Mouse (Mus musculus) gastrocnemius, postnatal 36 days (tissue): ENCODE measurements around the gene Larp1. TPM values are rescaled to one million over a fixed set of nuclear protein-coding genes. Genes with fewer than 3 reads are reported as not detected.
A peak's percentile ranks its signal among the peaks of the same experiment; 100 is the strongest.

Source experiments
- DNase-seq, 2 experiments: peaks; one replicate each; pipeline ENCODE4 v3.0.0; 2022
- intact Hi-C: fragments of 180-260 bp; cut with DNase I; formaldehyde crosslinking; loops from one replicate; pipeline ENCODE4 v1.15.1; 2025
- long read RNA-seq, 2 experiments: library from polyadenylated mRNA; stranded (forward); transcript quantifications; one replicate each; pipeline ENCODE4 v2.0.0; 2021
- total RNA-seq, 2 experiments: library from RNA; stranded (reverse); gene quantifications; 2 replicates each; pipeline ENCODE4 v1.2.3; 2021

Larp1 gene
- total RNA-seq, result 10 to 100 TPM; 81.7 to 82.8 TPM
- long read RNA-seq, experiment 1, full-length matches to known transcripts, result 3 of 32 reads
- long read RNA-seq, experiment 1, partial matches to known transcripts, result 27 of 32 reads
- long read RNA-seq, experiment 1, other reads (novel, unspliced or antisense), result 2 of 32 reads
- long read RNA-seq, experiment 2, full-length matches to known transcripts, result 7 of 45 reads
- long read RNA-seq, experiment 2, partial matches to known transcripts, result 19 of 45 reads
- long read RNA-seq, experiment 2, other reads (novel, unspliced or antisense), result 19 of 45 reads

DNA sequence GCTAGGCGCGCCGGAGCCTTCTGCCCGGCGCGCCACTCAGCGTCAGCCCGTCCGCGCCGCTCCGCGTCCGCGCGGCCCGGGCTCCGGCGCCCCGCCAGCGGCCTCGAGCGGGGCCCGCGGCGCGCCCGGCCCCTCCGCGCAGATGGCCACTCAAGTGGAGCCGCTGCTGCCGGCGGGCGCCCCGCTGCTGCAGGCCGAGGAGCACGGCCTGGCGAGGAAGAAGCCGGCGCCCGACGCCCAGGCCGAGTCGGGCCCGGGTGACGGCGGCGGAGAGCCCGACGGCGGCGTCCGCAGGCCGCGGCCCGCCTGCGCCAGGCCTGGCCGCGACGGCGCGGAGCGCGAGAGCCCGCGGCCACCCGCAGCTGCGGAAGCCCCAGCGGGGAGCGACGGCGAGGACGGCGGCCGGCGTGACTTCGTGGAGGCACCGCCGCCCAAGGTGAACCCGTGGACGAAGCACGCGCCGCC lies at the start of gene Larp1:
Gene Larp1, plus strand, starts transcription at position 14 of the 465 bp plus-strand sequence.
- peak in 1 of 2 experiments; percentile 33 for DNase-seq
- intact Hi-C loops, result loop anchor here (5.0 kb wide), 1 partner anchor 93 kb away; the partner anchor contains the start of gene Cnot8

DNA sequence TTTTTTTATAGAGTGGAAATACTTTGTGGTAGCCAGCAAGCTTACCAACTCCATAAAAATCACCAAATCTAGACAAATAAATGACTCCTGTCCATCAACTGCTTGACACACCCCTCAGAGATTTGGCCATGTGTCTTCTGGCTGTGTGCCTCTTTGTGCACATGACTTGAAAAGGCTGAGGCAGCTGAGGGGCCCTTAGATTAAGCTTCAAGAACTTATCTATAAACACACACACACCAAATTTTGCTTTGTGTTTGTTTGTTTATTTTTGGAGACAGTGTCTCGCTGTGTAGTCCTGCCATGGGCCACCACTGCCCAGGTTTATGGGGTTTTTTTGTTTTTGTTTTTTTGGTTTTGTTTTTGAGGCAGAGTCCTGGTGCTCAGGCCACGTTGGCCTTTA lies 48.9 kb upstream of the Larp1 start:
- intact Hi-C loops, result loop anchor here (5.0 kb wide), 1 partner anchor 52 kb away; no protein-coding TSS in a partner anchor
- no peak for DNase-seq

GRCm38 (mm10) chr11:57962382-57963285 lies 46.2 kb upstream of the Larp1 start:
- intact Hi-C loops, result loop anchor here (5.0 kb wide), 1 partner anchor 50 kb away; no protein-coding TSS in a partner anchor
- peak; percentile 74 to 75 for DNase-seq

DNA sequence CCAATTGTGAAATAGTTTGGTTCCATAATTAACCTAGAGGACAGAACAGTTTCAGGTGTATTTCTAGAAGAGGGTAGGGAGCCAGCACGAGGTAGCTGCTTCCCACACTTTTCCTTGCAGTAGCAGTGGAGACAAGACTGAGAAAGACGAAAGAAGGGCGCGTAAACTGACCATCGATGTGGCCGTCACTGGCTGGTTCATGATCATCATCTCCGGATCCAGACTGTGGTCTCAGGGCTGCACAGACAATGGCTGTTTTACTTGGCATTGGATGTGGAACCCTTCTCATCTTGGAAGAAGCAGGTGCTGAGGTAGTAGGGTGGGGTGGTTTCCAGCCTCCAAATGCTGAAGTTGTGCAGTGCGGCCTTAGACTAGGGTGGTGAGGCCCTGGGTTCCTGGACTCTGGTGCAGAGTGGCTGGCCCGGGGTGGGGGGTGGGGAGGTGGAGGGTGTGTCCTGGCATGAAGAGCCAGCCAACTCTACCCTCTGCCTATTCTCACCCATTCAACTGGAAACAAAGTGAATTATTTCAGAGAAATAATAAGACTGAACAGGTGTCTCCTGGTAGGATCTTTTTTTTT lies 45.5 kb upstream of the Larp1 start:
- DNase-seq, result no peak
- intact Hi-C loops, result loop anchor here (5.0 kb wide), 1 partner anchor 49 kb away; no protein-coding TSS in a partner anchor

DNA sequence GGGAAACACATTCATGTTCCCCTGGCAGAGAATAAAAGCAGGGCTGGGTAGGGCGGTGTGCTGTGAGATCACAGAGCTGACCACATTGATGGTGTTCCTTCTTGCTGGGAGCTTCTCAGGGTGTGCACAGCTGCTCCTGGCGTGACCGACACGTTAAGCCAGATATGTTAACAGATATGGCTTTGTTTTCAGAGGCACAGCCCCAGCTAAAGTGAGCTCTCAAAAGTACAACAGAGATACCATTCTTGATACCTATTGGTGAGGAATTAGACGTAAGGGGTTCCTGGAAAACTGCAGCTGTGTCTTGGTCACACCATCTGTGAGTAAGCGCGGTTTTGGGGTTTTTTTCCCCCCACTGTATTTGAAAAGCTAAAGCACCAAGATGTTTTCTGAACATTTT lies 42.2 kb upstream of the Larp1 start:
- intact Hi-C loops, result no loop called here

DNA sequence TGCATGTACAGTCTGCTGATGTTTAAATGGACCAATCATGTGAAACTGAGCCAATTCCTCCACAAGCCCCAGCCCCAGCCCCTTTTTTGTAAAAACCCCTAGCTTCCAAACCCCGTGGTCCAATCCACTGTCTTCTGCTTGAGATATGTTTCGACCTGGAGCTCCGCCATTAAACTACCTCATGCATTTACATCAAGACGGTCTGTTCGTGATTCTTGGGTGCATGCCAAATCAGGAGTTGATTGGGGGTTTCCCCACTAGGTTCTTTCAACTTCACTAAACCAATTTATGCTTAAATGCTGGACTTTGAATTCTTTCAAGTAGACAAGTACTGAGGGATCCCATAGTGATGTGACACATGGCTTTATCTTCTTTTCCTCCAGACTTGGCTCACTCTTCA lies 40.6 kb upstream of the Larp1 start:
- intact Hi-C loops, result no loop called here
- no peak for DNase-seq

More for the DNA sequence above, 42.2 kb upstream of the Larp1 start:
- no peak for DNase-seq

GRCm38 (mm10) chr11:57970541-57970940 lies 38.3 kb upstream of the Larp1 start:
- no peak for DNase-seq
- intact Hi-C loops, result no loop called here

GRCm38 (mm10) chr11:57973001-57973912 lies 35.6 kb upstream of the Larp1 start:
- intact Hi-C loops, result no loop called here
- DNase-seq, result peak in 1 of 2 experiments; percentile 9

DNA sequence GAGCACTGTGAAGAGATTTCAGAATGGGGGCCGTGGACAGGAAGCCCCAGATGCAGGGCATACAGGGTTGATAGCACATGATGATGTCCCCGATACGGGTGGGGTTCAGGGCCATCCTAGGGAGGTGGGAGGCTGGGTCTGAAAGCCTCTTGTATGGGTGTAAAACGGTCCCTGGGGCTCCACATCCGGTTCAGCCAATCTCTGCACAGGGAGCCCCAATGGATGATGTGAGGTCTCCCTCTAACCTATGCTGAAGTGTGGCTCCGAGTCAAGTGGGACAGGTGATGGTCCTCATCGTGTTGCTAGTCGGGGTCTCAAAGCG lies 35.0 kb upstream of the Larp1 start:
- intact Hi-C loops, result no loop called here

DNA sequence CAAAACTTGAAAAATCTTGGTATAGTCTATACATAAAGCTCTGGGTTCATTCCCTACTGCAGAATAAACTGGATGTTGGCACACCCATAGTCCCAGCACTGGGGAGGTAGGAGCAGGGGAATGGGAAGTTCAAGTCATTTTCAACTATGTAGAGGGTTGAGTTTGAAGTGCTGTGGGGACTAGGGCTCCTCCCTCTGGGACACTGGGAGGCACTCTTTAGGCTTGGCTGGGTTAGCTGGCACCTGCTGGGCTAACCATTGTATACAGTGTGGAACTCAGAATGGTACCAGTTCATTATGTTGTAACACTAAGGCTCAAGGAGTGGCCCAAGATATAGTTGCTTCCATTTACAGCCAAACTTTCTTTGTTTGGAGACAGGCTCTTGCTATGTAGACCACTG lies 33.0 kb upstream of the Larp1 start:
- DNase-seq, result no peak
- intact Hi-C loops, result no loop called here

More for the DNA sequence above, 35.0 kb upstream of the Larp1 start:
- no peak for DNase-seq

DNA sequence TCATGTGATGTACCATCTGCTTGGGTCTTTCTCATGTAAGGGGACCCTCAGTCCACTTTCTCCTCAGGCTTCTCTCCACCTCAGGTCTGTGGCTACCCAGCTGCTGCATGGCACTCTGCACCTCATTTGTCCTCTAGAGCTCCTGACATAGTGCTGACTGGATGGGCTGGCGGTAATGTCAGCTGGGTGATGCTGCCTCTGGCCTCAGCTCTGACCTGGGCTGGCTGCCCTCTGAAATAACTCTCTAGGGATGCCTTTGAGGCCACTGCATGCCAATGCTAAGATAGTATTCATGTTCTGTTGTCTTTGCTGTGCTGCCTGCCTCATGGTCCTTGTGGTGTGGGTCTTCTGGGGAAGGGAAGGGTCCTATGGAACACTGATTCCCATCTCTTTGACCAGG lies 31.2 kb upstream of the Larp1 start:
- intact Hi-C loops, result no loop called here
- peak in 1 of 2 experiments; percentile 44 for DNase-seq

GRCm38 (mm10) chr11:57979621-57980020 lies 29.2 kb upstream of the Larp1 start:
- intact Hi-C loops, result no loop called here
- DNase-seq, result no peak

DNA sequence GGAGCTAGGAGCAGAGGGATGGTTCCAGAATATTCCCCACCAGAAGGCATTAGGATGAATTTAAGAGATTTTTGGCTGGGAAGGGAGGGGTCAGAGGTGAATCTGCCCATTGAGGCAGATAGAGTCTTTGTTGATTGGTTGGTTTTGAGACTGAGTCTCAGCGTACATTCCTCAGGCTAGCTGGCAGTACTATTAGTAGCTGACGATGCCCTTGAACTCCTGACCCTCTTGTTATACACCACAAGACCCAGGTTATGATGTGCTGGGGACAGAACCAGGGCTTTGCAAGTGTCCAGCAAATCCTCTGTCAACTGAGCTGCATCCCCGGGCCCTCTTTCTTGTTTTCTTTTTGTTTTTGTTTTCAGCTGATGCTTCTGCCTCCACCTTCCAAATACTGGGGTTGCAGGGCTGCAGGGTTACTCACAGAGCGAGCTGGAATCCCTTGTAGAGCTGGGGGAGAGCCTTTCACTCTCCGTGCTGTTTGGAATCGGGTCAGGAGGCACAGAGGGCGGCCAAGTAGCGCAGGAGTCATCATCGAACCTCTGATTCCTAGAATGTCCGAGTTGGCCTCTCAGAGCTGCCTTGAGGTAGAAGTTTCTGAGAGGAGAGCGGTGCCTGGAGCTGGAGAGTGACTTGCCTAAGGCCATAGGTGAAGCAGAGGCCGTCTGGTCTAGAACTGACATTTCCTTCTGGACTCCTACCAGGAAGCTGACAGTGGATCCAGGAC lies 27.6 kb upstream of the Larp1 start:
- intact Hi-C loops, result no loop called here

DNA sequence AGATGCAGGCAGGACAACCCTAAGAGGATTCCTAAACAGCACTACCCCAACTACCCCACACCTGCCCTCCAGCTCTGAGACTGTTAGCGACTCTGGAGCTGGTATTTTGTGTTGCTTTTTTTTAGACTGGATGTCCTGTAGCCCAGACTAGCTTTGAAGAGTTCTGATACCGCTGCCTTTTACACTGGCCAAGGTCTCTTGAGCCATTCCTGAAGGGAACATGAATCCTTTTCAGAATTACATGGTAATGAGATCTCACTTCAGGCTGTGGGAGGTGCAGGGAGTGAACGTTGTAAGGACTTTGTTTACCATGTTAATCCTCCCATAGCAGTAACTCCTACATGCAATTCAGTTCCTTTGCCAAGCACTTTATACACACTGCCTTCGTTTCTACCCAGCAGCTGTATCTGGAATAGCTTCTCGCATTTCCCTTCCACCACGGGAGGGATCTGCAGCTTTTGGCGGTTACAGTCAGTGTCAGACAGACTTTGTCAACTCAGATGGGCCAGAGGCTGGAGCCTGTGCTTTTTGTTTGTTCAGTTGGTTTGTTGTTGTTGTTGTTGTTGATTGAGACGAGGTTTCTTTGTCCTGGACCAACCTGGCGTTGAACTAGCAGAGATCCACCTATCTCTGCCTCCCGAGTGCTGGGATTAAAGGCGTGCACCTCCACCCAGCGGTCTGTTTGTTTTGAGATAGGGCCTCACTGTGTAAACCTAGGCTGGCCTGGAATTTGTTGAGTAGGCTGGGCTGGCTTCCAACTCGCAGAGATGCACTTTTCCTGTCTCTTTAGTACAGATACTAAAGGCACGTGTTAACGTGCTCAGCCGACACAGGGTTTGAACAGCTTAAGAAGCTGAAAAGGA lies 25.2 kb upstream of the Larp1 start:
- intact Hi-C loops, result no loop called here
- DNase-seq, result no peak

More for the DNA sequence above, 27.6 kb upstream of the Larp1 start:
- no peak for DNase-seq

DNA sequence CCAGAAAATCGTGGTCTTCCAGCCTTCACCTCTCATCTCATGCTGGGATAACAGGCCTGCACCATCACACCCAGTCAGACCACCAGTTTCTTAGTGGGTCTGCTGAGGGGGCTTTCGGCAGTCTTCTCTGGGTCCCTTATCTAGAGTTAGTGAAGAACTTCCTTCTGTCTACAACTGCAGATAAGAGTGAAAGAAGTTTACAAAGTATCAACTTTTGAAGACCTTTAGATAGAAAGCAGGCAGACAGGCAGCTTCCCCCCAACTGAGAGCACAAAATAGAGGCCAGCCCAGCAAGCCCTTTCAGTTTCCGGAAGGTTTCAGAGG lies 24.6 kb upstream of the Larp1 start:
- intact Hi-C loops, result no loop called here
- DNase-seq, result no peak

DNA sequence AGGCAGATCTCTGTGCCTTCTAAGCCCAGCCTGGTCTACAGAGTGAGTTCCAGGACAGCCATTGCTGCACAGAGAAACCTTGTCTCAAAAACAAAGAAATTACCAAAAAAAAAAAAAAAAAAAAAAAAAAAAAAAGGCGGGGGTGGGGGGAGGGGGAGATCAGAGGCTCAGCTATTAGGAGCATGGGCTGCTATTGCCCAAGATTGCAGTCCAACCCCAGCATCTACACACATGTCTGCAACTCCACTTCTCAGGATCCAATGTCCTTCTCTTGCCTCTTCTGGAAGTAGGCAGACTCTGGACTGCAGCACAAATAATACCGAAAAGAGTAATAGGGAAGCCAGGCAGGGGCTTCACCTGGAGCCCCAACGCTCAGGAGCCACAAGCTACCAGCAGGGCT lies 23.4 kb upstream of the Larp1 start:
- intact Hi-C loops, result no loop called here
- no peak for DNase-seq

GRCm38 (mm10) chr11:57986053-57986452 lies 22.8 kb upstream of the Larp1 start:
- DNase-seq, result no peak
- intact Hi-C loops, result no loop called here

GRCm38 (mm10) chr11:57986456-57986855 lies 22.4 kb upstream of the Larp1 start:
- intact Hi-C loops, result no loop called here
- no peak for DNase-seq

DNA sequence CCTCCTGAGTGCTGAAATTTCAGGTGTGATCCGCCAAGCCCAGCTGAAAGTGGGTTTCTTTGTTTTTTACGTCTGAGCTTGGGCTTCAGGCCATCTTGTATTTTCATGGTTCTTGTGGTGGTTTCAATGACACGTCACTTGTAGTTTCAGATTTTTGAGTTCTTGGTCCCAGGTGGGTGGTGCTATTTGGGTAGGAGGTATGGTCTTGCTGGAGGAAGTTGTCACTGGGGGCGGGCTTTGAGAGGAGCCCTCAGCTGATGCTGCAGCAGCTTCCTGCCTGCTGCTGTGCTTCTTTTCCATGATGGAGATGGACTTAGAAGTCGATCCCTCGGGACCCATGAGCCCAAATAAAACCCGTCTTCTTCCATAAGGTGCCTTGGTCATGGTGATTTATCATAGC lies 22.0 kb upstream of the Larp1 start:
- intact Hi-C loops, result no loop called here

More for the DNA sequence above, 22.0 kb upstream of the Larp1 start:
- no peak for DNase-seq
